Mouse (Mus musculus) neural tube, embryonic 15.5 days (tissue): ENCODE data around the gene Lrfn4. TPM values are rescaled to one million over a fixed set of nuclear protein-coding genes. Genes with fewer than 3 reads are reported as not detected.
A peak's percentile ranks its signal among the peaks of the same experiment; 100 is the strongest.

Source experiments
- ATAC-seq: fragments of 200-750 bp; cut with Nextera tagmentation; 2 replicates; pipeline ENCODE4 v1.8.0; 2017; ENCODE audit warnings: mild to moderate bottlenecking, moderate TSS enrichment, moderate library complexity; ENCODE audit not compliant: low FRiP score
- H3K27ac ChIP-seq: fragments of 300-500 bp; sonication (generic); replicated peaks from 2 replicates; pipeline ENCODE4 v1.5.1; 2015; ENCODE audit warnings: mild to moderate bottlenecking, inconsistent platforms
- H3K27me3 ChIP-seq: fragments of 300-500 bp; sonication (generic); replicated peaks from 2 replicates; pipeline ENCODE4 v1.6.1; 2015; ENCODE audit warnings: inconsistent platforms
- H3K36me3 ChIP-seq: fragments of 300-500 bp; sonication (generic); 2 replicates; pipeline ENCODE4 v1.6.1; 2015; ENCODE audit warnings: inconsistent platforms
- H3K4me1 ChIP-seq: fragments of 300-500 bp; sonication (generic); 2 replicates; pipeline ENCODE4 v1.6.1; 2015; ENCODE audit warnings: inconsistent platforms
- H3K4me2 ChIP-seq: fragments of 300-500 bp; sonication (generic); 2 replicates; pipeline ENCODE4 v1.6.1; 2015; ENCODE audit warnings: inconsistent platforms, mild to moderate bottlenecking, moderate library complexity
- H3K4me3 ChIP-seq: fragments of 300-500 bp; sonication (generic); replicated peaks from 2 replicates; pipeline ENCODE4 v1.5.1; 2015; ENCODE audit warnings: mild to moderate bottlenecking, inconsistent platforms
- H3K9ac ChIP-seq: fragments of 300-500 bp; sonication (generic); replicated peaks from 2 replicates; pipeline ENCODE4 v1.6.1; 2015; ENCODE audit warnings: mild to moderate bottlenecking, inconsistent platforms
- H3K9me3 ChIP-seq: fragments of 300-500 bp; sonication (generic); replicated peaks from 2 replicates; pipeline ENCODE4 v1.6.1; 2016; ENCODE audit warnings: inconsistent platforms
- WGBS: fragments of 180-500 bp; shearing (Covaris S2); methylation state at CpG from one replicate; pipeline ENCODE4 v1.1.7; 2015; ENCODE audit warnings: mixed read lengths; 5-methylcytosine and 5-hydroxymethylcytosine counted together
- polyA plus RNA-seq: library from polyadenylated mRNA; unstranded; fragments of >200 nt; fragmentation: Nextera tagmentation; extraction: Ambion mirVana; gene quantifications from 2 replicates; pipeline ENCODE4 v1.2.1, GENCODE M21; 2015

The Lrfn4 gene
- polyA plus RNA-seq, 1 experiment from 2014 or later: 12.5 TPM

- Histone ChIP-seq H3K9me3 (no peaks in the 10 kb centered on the region), H3K27me3 (no peaks in the 10 kb centered on the region), H3K9ac (no peak overlapping the region), H3K4me2 (no peak overlapping the region), H3K4me3 (no peak overlapping the region), H3K4me1 (peaks cover 38% of the 10 kb centered on the region), H3K36me3 (peaks cover 34% of the 10 kb centered on the region), H3K27ac (no peak overlapping the region)
- 90% methylated on average over 9 of the region's 9 CpGs for WGBS
- no peak for ATAC-seq
These were observed 8.0 kb upstream of the Lrfn4 start for GRCm38 (mm10) chr19:4623419-4623818.

DNA sequence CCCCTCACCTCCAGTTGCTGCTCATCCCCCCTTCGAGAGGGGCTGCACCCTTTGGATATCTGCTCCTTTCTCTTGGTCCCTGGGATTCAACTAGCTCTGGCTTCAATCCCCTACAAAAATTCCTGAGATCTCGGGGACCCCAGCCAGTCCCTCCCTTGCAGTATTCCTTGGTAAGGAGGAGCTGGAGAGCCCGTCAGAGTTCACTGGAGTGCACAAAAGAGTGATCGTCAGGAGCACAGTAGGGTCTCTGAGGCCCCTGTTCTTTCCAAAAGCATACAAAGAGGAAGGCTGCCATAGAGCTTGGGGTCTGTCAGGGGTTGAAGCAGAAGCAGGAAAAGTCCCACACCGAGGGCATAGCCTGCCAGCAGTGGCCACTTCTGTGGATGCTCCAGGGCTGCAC lies 7.3 kb upstream of the Lrfn4 start:
- H3K27me3 ChIP-seq: no peaks in the 10 kb centered on the region
- H3K4me1 ChIP-seq: peaks cover 37% of the 10 kb centered on the region
- no peak for ATAC-seq
- WGBS: 76% methylated on average over 5 of the region's 5 CpGs
- no peak overlapping the region for H3K4me2 ChIP-seq
- H3K9me3 ChIP-seq: no peaks in the 10 kb centered on the region
- peaks cover 34% of the 10 kb centered on the region for H3K36me3 ChIP-seq
- no peak overlapping the region for H3K4me3 ChIP-seq
- no peak overlapping the region for H3K27ac ChIP-seq
- no peak overlapping the region for H3K9ac ChIP-seq

- no peak overlapping the region for H3K27ac ChIP-seq
- H3K4me2 ChIP-seq: no peak overlapping the region
- H3K4me1 ChIP-seq: peaks cover 29% of the 10 kb centered on the region
- H3K36me3 ChIP-seq: peaks cover 34% of the 10 kb centered on the region
- no peaks in the 10 kb centered on the region for H3K27me3 ChIP-seq
- 90% methylated on average over 7 of the region's 7 CpGs for WGBS
- no peak overlapping the region for H3K9ac ChIP-seq
- no peak for ATAC-seq
- no peaks in the 10 kb centered on the region for H3K9me3 ChIP-seq
- no peak overlapping the region for H3K4me3 ChIP-seq
These were observed 5.3 kb upstream of the Lrfn4 start for GRCm38 (mm10) chr19:4620721-4621120.

GRCm38 (mm10) chr19:4619461-4619860 lies 4.0 kb upstream of the Lrfn4 start:
- Histone ChIP-seq H3K27me3 (no peaks in the 10 kb centered on the region), H3K9ac (no peak overlapping the region), H3K27ac (no peak overlapping the region), H3K4me3 (no peak overlapping the region), H3K4me1 (peaks cover 25% of the 10 kb centered on the region), H3K36me3 (peaks cover 34% of the 10 kb centered on the region), H3K9me3 (no peaks in the 10 kb centered on the region), H3K4me2 (no peak overlapping the region)
- no peak for ATAC-seq
- WGBS: 76% methylated on average over 10 of the region's 10 CpGs

GRCm38 (mm10) chr19:4618183-4618582 lies 2.7 kb upstream of the Lrfn4 start:
- Histone ChIP-seq H3K27me3 (no peaks in the 10 kb centered on the region), H3K4me3 (no peak overlapping the region), H3K9me3 (no peaks in the 10 kb centered on the region), H3K9ac (no peak overlapping the region), H3K4me2 (0 out of 2 replicates have a peak overlapping the region, but pooled peaks have one; percentile 2), H3K36me3 (peaks cover 32% of the 10 kb centered on the region), H3K27ac (no peak overlapping the region), H3K4me1 (peaks cover 26% of the 10 kb centered on the region)
- WGBS: 40% methylated on average over 18 of the region's 18 CpGs
- no peak for ATAC-seq

DNA sequence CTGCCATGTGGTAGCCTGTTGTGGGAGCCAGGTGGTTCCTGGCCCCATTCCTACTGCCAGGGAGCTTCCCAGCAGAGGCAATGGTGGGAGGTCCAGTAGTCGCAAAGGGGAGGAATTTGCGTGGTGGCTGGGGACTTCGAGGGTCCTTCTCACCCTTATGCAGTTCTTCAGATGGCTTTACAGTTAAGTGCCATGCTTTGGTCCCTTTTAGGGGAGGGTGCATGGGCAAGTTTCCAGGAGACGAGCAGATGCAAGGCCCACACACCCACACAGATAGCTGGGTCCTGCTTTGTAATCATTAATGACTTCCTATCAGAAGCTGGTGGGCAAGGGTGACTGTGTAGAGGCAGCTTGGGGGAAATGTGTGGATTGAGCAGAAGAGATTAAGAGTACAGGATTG lies 1.1 kb upstream of the Lrfn4 start:
- Histone ChIP-seq H3K9me3 (no peaks in the 10 kb centered on the region), H3K36me3 (peaks cover 34% of the 10 kb centered on the region), H3K9ac (0 out of 2 replicates have a peak overlapping the region, but pooled peaks have one; percentile 98), H3K27me3 (no peaks in the 10 kb centered on the region), H3K4me3 (no peak overlapping the region), H3K27ac (peak overlapping the region; percentile 90; the same call in 1 of the 2 replicates), H3K4me1 (peaks cover 41% of the 10 kb centered on the region), H3K4me2 (peak overlapping the region; percentile 90)
- WGBS: 43% methylated on average over 4 of the region's 4 CpGs
- ATAC-seq: no peak

DNA sequence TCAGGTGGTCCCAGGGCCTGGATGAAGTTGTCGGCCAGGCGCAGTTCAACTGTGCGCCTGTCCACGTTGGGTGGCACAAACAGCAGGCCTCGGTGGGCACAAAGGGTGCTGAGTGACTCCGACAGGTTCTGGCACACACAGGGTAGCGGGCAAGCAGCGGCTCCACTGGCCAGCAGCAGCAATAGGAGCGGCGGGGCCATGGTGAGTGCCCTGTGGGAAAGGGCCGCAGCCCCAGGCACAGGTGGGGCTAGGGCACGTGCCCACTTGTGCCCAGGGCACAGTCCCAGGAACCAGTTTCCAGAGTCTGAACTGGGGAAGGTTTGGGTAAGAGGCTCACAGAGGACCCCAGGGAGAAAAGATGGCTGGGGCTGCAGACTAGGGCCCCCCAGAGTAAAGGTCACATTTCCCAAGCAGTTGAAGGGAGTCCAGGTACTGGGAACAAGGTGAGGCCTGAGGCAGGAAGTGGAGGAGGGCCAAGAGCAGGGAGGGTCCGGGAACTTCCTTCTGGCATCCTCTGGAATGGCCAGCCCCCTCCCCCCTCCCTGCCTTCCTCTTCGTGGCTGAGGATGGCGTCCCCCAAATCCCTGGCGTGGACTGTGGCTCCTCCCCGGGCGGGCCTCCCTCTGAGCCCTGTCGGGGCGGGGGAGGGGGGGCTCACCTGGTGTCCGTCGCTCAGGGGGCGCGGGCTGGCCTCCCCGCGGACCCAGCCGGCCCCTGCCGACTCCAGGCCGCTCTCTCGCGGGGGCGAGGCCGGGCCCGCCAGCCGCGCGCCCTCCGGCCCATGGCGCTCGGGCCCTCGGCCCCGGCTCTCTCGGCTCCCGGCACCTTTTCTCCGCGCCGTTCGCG lies 939 bp downstream of the Lrfn4 start:
- H3K4me1 ChIP-seq: peaks cover 55% of the 10 kb centered on the region
- no peaks in the 10 kb centered on the region for H3K27me3 ChIP-seq
- ATAC-seq: peak; percentile 3
- H3K9me3 ChIP-seq: no peaks in the 10 kb centered on the region
- peak overlapping the region; percentile 98 for H3K9ac ChIP-seq
- H3K36me3 ChIP-seq: peaks cover 30% of the 10 kb centered on the region
- H3K4me2 ChIP-seq: peak overlapping the region; percentile 90
- peak overlapping the region; percentile 77 for H3K4me3 ChIP-seq
- 14% methylated on average over 44 of the region's 49 CpGs for WGBS
- H3K27ac ChIP-seq: peak overlapping the region; percentile 90

DNA sequence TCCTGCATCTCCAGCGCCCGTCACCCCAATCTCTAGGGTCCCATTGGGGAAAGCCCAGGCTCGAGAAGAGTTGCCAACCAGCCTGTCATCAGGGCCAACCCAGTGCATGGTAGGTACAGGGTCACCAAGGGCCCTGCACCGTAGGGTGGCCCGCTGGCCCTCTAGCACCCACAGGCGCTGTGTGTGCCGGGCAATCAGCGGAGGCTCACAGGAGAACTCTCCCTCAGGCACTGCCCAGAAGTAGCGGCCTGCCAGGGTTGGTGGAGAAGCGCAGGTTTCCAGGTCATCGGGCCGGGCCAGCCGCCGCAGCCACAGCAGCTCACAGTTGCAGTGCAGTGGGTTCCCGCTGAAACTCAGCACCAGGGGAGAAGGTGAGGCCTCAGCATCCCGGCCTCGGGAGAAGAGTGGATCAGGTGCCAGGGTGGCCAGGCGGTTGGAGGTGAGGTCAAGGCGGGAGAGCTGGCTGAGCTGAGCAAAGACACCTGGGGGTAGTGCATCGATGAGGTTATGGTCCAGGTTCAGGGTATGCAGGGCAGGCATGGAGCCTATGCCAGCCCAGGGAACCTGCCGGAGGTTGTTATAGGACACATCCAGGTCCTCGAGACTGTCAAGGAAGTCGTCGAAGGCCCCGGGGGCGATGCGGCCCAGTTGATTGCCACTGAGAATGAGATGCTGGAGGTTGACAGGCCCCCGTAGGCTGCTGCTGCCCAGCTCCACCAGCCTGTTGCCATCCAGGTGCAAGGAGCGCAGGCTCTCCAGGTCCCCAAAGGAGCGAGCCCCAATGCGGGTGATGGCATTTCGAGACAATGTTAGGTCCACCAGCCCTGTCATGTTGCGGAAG lies 1.8 kb downstream of the Lrfn4 start:
- H3K27ac ChIP-seq: peak overlapping the region; percentile 90; the same call in 1 of the 2 replicates
- no peak for ATAC-seq
- no peaks in the 10 kb centered on the region for H3K9me3 ChIP-seq
- peak overlapping the region; percentile 98; the same call in 1 of the 2 replicates for H3K9ac ChIP-seq
- peak overlapping the region; percentile 77 for H3K4me3 ChIP-seq
- peaks cover 55% of the 10 kb centered on the region for H3K4me1 ChIP-seq
- no peaks in the 10 kb centered on the region for H3K27me3 ChIP-seq
- peak overlapping the region; percentile 90 for H3K4me2 ChIP-seq
- 88% methylated on average over 33 of the region's 33 CpGs for WGBS
- peaks cover 30% of the 10 kb centered on the region for H3K36me3 ChIP-seq

DNA sequence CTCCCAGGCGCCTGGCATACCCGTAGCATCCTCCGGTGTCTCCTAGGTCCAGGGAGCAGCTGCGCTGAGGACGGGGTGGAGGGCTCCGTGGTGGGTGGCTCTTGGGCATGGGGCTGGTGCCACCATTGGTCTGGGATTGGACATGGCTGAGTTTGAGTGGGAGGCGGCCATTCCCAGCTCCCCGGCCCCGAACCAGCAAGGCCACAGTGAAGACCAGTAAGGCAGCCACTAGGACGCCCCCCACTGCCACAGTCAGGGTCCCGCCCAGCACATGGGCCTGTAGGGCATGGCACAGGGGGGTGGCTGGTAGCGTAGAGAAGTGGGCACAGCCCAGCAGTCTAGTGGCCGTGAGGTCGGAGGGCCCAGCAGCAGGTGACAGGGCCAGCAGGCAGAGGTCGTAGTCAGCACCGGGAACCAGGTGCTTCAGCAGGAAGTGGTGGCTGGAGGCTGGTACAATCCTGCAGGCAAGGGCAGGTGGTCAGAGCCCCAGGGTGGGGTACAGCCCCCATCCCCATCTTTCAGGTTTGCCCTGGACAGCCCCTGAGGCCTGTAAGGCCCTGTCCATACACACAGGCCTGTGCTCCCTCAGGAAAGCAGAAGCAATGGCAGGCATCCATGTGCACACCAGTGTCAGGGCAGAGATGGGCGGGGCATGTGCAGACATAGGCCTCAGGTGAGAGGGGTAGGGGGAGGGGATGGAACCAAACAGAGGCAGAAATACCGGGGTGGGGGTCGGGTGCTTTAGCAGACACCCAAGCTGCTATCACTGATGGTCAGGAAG lies 3.1 kb downstream of the Lrfn4 start:
- peaks cover 52% of the 10 kb centered on the region for H3K4me1 ChIP-seq
- no peak overlapping the region for H3K27ac ChIP-seq
- no peak overlapping the region for H3K4me3 ChIP-seq
- no peaks in the 10 kb centered on the region for H3K9me3 ChIP-seq
- peak overlapping the region; percentile 90 for H3K4me2 ChIP-seq
- WGBS: 94% methylated on average over 19 of the region's 19 CpGs
- peaks cover 30% of the 10 kb centered on the region for H3K36me3 ChIP-seq
- ATAC-seq: no peak
- H3K9ac ChIP-seq: 0 out of 2 replicates have a peak overlapping the region, but pooled peaks have one; percentile 4
- no peaks in the 10 kb centered on the region for H3K27me3 ChIP-seq

DNA sequence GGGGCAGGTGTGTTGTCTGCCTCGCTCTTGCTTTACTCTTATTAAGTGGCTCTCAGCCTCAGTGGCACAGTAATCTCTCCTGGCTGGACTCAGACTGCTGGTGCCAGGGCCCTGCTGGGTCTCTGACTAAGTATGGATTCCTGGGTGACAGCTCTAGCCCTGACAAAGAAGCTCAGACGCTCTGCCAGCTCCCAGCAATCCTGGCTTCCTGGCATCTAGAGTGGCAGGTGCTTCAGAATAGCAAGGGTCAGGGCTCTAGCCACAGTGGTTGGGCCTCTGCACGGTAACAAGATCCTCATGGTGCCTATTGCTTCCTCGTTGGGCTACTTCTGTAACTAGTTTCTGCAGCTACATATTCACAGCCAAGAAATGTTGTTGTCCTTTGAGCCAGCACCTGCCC lies 5.4 kb downstream of the Lrfn4 start:
- Histone ChIP-seq H3K4me2 (no peak overlapping the region), H3K27me3 (no peaks in the 10 kb centered on the region), H3K36me3 (peaks cover 30% of the 10 kb centered on the region), H3K4me3 (no peak overlapping the region), H3K9me3 (no peaks in the 10 kb centered on the region), H3K9ac (no peak overlapping the region), H3K27ac (no peak overlapping the region), H3K4me1 (peaks cover 44% of the 10 kb centered on the region)
- WGBS: 68% methylated on average over 4 of the region's 4 CpGs
- no peak for ATAC-seq

GRCm38 (mm10) chr19:4608511-4608910 lies 7.0 kb downstream of the Lrfn4 start:
- no peak for ATAC-seq
- Histone ChIP-seq H3K27me3 (no peaks in the 10 kb centered on the region), H3K4me3 (no peak overlapping the region), H3K36me3 (peaks cover 26% of the 10 kb centered on the region), H3K4me1 (peaks cover 33% of the 10 kb centered on the region), H3K4me2 (no peak overlapping the region), H3K27ac (no peak overlapping the region), H3K9ac (no peak overlapping the region), H3K9me3 (no peaks in the 10 kb centered on the region)
- 85% methylated on average over 4 of the region's 4 CpGs for WGBS
